ENCODE assay signal across 8 mouse cellular contexts in the genomic region with DNA sequence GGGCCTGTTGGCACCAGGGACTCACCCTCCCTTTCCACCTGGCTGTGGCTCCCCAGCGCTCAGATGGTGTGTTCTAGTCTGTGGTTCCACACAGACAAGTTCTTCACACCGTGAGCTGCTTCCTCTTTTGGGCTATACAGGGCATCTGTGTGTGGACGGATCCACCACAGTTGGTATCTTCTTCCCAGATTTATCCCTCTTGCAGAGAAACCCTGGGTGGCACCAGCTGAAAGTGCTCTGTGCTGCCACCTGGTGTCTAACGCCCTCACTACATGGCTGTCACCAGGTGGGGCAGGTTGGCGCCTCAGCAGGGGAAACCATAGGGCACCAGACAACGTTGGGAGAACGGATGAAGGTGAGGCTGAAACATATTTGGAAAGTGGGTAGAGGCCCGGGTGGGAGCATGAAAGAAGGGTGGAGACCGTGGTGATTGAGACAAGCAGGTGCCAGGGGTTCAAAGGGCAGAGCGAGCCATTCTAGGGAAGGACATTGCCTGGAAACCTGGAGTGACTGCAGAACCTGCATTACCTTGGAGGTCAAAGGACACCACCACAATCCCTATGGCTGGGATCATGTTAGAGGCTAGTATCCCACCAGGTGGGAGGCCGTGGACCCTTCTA. TPM values are rescaled to one million over a fixed set of nuclear protein-coding genes. Genes with fewer than 3 reads are reported as not detected.
DNase-seq lines count a peak whose midpoint lies in the region; ATAC-seq lines count a peak whose summit lies in the region.

No protein-coding gene starts in this region.

- ATAC-seq in cerebellum, adult (ENCODE audit: insufficient number of reproducible peaks, low FRiP score, low TSS enrichment), result peak; percentile 81
- 0 out of 2 replicates have a peak, but pooled peaks have one; percentile 18 for ATAC-seq in forebrain, embryonic 15.5 days (replicated peaks)
- no peak for ATAC-seq in hindbrain, embryonic 14.5 days (ENCODE audit: low FRiP score)
- peak; percentile 98 for ATAC-seq in megakaryocyte, adult 5-6 weeks (ENCODE audit: poor library complexity, severe bottlenecking)

- no peaks in the 10 kb centered on the region for H3K27me3 ChIP-seq in forebrain, embryonic 15.5 days
- H3K27me3 ChIP-seq in hindbrain, embryonic 14.5 days (ENCODE audit: control insufficient read depth, insufficient read depth, low read length), result no peaks in the 10 kb centered on the region

- H3K4me2 ChIP-seq in forebrain, embryonic 15.5 days (replicated peaks), result no peak overlapping the region
- H3K4me2 ChIP-seq in hindbrain, embryonic 14.5 days (replicated peaks), result no peak overlapping the region

- WGBS in forebrain, embryonic 15.5 days, result 27% methylated on average over 11 of the region's 11 CpGs
- WGBS in hindbrain, embryonic 14.5 days, result 30% methylated on average over 11 of the region's 11 CpGs

- peak; percentile 84 for DNase-seq in NIH3T3 (ENCODE audit: low read depth)
- peak; percentile 84 for DNase-seq in hindbrain, embryonic 14.5 days (ENCODE audit: low spot score)
- DNase-seq in layer of hippocampus, postnatal 25 days (ENCODE audit: extremely low spot score in 1 of 2, low spot score in 1 of 2), result peak; percentile 86 to 97
- DNase-seq in right cerebral cortex, postnatal 4 days, result peak; percentile 85
- peak; percentile 60 to 87 for DNase-seq in urinary bladder, postnatal 4 days (ENCODE audit: low spot score in 2 of 2)

- no peaks in the 10 kb centered on the region for H3K36me3 ChIP-seq in forebrain, embryonic 15.5 days
- H3K36me3 ChIP-seq in hindbrain, embryonic 14.5 days (replicated peaks; ENCODE audit: control insufficient read depth, insufficient read depth), result peaks cover 11% of the 10 kb centered on the region; the same call in 1 of the 2 replicates

- H3K4me3 ChIP-seq in forebrain, embryonic 15.5 days, result no peak overlapping the region
- H3K4me3 ChIP-seq in hindbrain, embryonic 14.5 days (replicated peaks; ENCODE audit: low read length), result no peak overlapping the region

- no peak overlapping the region for H3K9ac ChIP-seq in forebrain, embryonic 15.5 days (replicated peaks)
- H3K9ac ChIP-seq in hindbrain, embryonic 14.5 days, result no peak overlapping the region

- H3K4me1 ChIP-seq in forebrain, embryonic 15.5 days, result peaks cover 39% of the 10 kb centered on the region
- peaks cover 27% of the 10 kb centered on the region for H3K4me1 ChIP-seq in hindbrain, embryonic 14.5 days (replicated peaks; ENCODE audit: control insufficient read depth, insufficient read depth, low read length)

- no peak overlapping the region for H3K27ac ChIP-seq in forebrain, embryonic 15.5 days (replicated peaks)
- no peak overlapping the region for H3K27ac ChIP-seq in hindbrain, embryonic 14.5 days

- H3K9me3 ChIP-seq in forebrain, embryonic 15.5 days, result no peaks in the 10 kb centered on the region
- no peaks in the 10 kb centered on the region for H3K9me3 ChIP-seq in hindbrain, embryonic 14.5 days (ENCODE audit: control insufficient read depth, low read length)

RNA-seq across cellular contexts. Expression of gene Abcc3, which starts 12.0 kb away (rescaled TPM):
- polyA plus RNA-seq in forebrain, embryonic 15.5 days (2015; fragmentation: Nextera tagmentation; extraction: Ambion mirVana), result 0.60 and 0.66 TPM in 2 replicates
- polyA plus RNA-seq in hindbrain, embryonic 14.5 days (2014; fragmentation: Nextera tagmentation; extraction: Ambion mirVana), result 0.85 and 1.1 TPM in 2 replicates
- total RNA-seq in layer of hippocampus, postnatal 25 days (2021), result 1 to 10 TPM; 2.0 to 3.0 TPM
- total RNA-seq in megakaryocyte, adult 5-6 weeks (2015), result 1.1 and 1.8 TPM in 2 replicates
- 1.4 and 1.8 TPM in 2 replicates for total RNA-seq in megakaryocyte, adult 5-6 weeks (2017)
